Mouse (Mus musculus): ENCODE results near the gene St3gal3. TPM values are rescaled to one million over a fixed set of nuclear protein-coding genes. Genes with fewer than 3 reads are reported as not detected.
A peak's percentile ranks its signal among the peaks of the same experiment; 100 is the strongest.

The St3gal3 gene
- total RNA-seq, 2 experiments from 2014 or later, result 41.9 to 42.1 TPM

DNA sequence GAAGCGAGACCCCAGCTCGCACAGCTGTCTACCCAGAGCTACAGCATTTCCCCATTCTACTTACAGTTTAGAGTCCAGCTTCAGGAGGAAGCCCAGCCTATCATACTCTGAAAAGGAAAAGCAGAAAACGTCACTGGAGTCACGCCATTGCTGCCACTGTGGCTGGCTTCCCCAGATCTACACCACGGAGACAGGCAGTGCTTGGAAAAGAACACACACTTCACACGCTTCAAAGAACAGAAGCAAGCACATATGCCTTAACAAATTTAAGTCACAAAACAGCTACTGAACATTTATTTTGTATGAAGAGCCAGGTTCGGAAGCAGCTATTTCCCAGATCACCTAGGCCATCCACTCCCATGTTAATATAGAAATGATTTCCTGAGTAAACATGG is 102.9 kb downstream of the St3gal3 start:
- Histone ChIP-seq H3K4me3 (no peak overlapping the region), H3K27ac (peak overlapping the region; percentile 62; the same call in 1 of the 2 replicates)
- no peak for TF ChIP-seq CTCF (conservative IDR thresholded peaks at IDR 0.05)
- DNase-seq (ENCODE audit: low spot score in 2 of 2), result no peak

DNA sequence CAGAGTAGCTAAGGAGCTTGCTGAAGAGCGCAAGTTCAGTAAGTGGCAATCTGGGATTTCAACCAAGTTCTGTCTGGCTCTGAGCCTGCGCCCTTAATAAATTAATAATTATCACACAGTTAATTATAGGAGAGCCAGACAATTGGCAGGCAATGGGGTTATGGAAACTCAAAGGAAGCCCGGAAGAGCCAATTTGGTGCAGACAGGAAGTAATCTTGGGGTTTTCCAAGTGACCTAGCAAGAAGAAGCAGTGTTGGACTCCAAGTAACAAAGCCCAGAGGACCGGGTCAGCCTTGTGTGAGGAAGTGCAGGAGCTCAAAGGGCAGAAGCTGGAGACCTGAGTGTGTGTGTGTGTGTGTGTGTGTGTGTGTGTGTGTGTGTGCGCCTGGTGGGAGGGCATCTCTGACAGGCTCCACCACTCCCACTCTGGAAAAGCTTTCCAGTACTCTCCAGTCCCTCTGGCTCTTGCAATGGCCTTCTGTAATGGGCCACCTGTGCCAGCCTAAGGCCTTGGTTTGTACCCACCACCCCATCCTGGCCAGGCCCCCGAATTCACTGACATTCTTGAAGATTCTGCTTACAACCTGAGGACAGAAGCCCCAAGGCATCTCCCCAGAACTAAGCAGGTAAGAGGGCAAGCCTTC is 103.5 kb downstream of the St3gal3 start:
- Histone ChIP-seq H3K4me3 (no peak overlapping the region), H3K27ac (peak overlapping the region; percentile 62; the same call in 1 of the 2 replicates)
- no peak for TF ChIP-seq CTCF (conservative IDR thresholded peaks at IDR 0.05)
- peak; percentile 47 to 54 for DNase-seq (ENCODE audit: low spot score in 2 of 2)

- TF ChIP-seq CTCF (conservative IDR thresholded peaks at IDR 0.05), result no peak
- no peak overlapping the region for H3K4me3 ChIP-seq
- H3K27ac ChIP-seq, result no peak overlapping the region
- no peak for DNase-seq (ENCODE audit: low spot score in 2 of 2)
Measured at GRCm38 (mm10) chr4:118030330-118030729, 104.4 kb downstream of the St3gal3 start.

DNA sequence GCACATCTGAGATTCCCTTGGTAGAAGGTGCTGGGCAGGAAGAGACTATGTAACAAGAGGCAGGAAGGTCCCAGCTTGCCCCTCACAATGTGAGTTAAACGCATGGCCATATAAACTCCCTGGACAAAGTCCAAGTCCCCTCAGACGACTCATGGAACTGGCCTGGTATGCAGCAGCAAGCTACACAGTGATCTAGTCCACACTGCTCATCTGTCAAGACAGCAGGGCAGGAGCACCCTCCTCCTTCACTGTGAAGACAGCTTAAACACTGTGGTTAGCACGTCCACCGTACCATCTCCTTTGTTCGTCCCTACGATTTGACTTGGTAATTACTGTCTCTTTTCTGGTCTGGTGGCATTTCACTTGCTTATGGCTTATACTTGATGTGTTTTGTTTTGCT is 104.8 kb downstream of the St3gal3 start:
- Histone ChIP-seq H3K27ac (no peak overlapping the region), H3K4me3 (no peak overlapping the region)
- DNase-seq (ENCODE audit: low spot score in 2 of 2), result no peak
- TF ChIP-seq CTCF (conservative IDR thresholded peaks at IDR 0.05), result no peak

DNA sequence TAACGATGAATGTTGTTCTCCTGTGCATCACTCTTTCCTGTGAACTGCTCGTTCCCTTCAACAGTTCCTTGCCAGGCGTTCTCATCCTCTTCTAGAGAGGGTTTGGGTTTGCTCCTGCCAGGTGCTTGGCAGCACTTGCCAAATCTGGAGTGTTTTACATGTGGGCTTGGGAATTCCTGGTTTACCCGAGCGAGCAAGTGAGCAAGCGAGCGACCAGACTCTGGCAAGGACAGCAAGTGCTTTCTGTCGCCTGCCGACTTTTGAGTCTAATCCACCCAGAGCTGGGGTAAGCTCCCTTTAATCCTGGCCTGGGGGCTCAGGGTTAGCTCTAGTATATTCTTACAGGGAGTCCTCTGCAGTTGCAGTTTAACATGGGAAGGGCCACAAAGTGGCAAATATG is 105.7 kb downstream of the St3gal3 start:
- Histone ChIP-seq H3K27ac (no peak overlapping the region), H3K4me3 (no peak overlapping the region)
- no peak for DNase-seq (ENCODE audit: low spot score in 2 of 2)
- no peak for TF ChIP-seq CTCF (conservative IDR thresholded peaks at IDR 0.05)

DNA sequence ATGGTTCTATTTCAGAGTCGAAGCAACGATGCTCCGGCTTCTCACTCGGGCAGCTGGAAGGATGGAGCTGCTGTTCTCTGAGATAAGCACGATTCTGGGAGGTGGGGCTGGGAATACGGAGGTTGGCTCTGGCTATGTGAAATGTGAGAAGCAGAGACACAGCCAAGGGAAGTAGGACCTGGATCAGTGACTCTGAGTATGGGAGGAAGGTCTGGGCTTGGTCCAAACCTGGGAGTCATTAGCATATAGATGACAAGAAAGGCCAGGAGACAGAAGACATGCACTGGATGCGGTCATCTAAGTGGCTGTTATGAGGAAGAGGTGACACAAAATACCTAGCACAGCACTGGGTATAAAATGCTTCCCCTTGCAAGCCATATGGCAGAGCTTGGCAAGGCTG is 108.8 kb downstream of the St3gal3 start:
- H3K27ac ChIP-seq, result no peak overlapping the region
- DNase-seq (ENCODE audit: low spot score in 2 of 2), result no peak
- no peak overlapping the region for H3K4me3 ChIP-seq
- no peak for TF ChIP-seq CTCF (conservative IDR thresholded peaks at IDR 0.05)

GRCm38 (mm10) chr4:118025381-118025780 is 109.3 kb downstream of the St3gal3 start:
- Histone ChIP-seq H3K27ac (no peak overlapping the region), H3K4me3 (no peak overlapping the region)
- TF ChIP-seq CTCF (conservative IDR thresholded peaks at IDR 0.05), result no peak
- DNase-seq (ENCODE audit: low spot score in 2 of 2), result no peak

DNA sequence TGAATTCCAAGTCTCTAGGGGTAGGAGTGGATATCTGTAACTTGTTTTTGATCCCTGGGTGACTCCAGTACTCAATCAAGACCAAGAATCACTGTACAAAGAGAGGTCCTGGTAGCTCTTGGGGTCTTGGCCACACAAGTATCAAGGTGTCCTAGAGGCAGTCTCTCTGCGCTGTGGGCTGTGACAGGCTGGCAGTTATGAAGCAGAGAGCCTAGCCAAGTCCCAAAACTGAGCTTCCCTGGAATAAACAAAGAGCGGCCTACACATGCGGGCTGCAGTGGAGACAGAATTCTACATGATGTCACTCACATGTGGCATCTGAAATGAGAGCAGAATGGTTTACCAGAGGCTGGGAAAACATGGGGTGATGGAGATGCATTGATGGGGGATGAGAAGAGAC is 111.9 kb downstream of the St3gal3 start:
- H3K4me3 ChIP-seq, result no peak overlapping the region
- DNase-seq (ENCODE audit: low spot score in 2 of 2), result peak in 1 of 2 experiments; percentile 23
- no peak for TF ChIP-seq CTCF (conservative IDR thresholded peaks at IDR 0.05)
- 0 out of 2 replicates have a peak overlapping the region, but pooled peaks have one; percentile 2 for H3K27ac ChIP-seq

DNA sequence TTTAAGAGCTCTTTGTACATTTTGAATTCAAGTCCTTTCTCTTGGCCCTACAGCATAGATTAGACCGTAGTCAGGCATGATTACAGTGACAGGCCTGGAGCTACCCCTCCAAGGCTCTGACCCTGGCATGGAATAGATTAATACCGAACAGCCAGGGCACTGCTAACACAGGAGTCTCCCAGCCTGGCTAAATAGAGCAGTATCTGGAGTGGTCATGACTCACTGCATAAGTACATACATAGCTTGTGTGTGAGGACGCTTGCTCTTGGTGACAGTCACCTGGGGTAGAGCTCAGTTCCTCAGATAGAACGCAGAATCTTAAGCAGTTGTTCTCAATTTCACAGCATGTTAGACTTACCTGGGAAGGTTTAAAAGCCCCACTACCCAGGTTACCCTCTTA is 112.3 kb downstream of the St3gal3 start:
- DNase-seq (ENCODE audit: low spot score in 2 of 2), result no peak
- no peak for TF ChIP-seq CTCF (conservative IDR thresholded peaks at IDR 0.05)
- Histone ChIP-seq H3K27ac (no peak overlapping the region), H3K4me3 (no peak overlapping the region)

- no peak for DNase-seq (ENCODE audit: low spot score in 2 of 2)
- TF ChIP-seq CTCF (conservative IDR thresholded peaks at IDR 0.05), result no peak
Measured at GRCm38 (mm10) chr4:118019640-118020039, 115.1 kb downstream of the St3gal3 start.

DNA sequence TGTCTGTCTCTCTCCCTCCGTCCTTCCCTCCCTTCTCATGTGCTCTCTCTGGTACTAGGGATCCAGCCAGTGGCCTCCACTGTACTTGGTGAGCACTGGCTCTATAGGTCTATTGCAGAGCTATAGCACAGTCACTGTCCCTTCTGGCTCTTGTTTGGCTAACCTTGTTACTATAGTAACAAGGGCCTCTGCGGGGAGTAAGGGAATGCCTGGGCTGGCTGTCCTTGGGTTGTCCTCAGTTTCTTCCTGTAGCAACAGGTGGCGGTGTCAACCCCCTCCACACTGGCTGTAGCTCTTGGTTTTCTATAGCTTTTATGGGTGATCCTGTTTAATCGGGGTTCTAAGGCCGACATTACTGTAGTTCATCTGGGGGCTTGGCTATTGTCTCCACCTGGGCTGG is 115.5 kb downstream of the St3gal3 start:
- no peak overlapping the region for H3K27ac ChIP-seq
- no peak overlapping the region for H3K4me3 ChIP-seq
- DNase-seq (ENCODE audit: low spot score in 2 of 2), result no peak
- TF ChIP-seq CTCF (conservative IDR thresholded peaks at IDR 0.05), result no peak

More at GRCm38 (mm10) chr4:118019640-118020039, 115.1 kb downstream of the St3gal3 start:
- Histone ChIP-seq H3K27ac (no peak overlapping the region), H3K4me3 (no peak overlapping the region)

GRCm38 (mm10) chr4:118017021-118017805 is 117.5 kb downstream of the St3gal3 start:
- no peak for TF ChIP-seq CTCF (conservative IDR thresholded peaks at IDR 0.05)

GRCm38 (mm10) chr4:118016323-118016911 is 118.3 kb downstream of the St3gal3 start:
- TF ChIP-seq CTCF (conservative IDR thresholded peaks at IDR 0.05), result no peak
- no peak for DNase-seq (ENCODE audit: low spot score in 2 of 2)
- Histone ChIP-seq H3K4me3 (no peak overlapping the region), H3K27ac (no peak overlapping the region)

More at GRCm38 (mm10) chr4:118017021-118017805, 117.5 kb downstream of the St3gal3 start:
- DNase-seq (ENCODE audit: low spot score in 2 of 2), result no peak
- Histone ChIP-seq H3K4me3 (no peak overlapping the region), H3K27ac (no peak overlapping the region)
